Mouse (Mus musculus) cerebellum, postnatal 4 days (tissue): ENCODE measurements at regions not wholly inside any gene's neighbourhood (a gene's known extent, or its start where the extent isn't known, plus 50 kb on each side); places are given as distances from the start of the nearest gene placed in this dataset.

ENCODE experiments used
- DNase-seq, 2 experiments: peaks; one replicate each; pipeline ENCODE4 v3.0.0; 2022; ENCODE audit warnings: low spot score in 2 of 2, mixed read lengths in 1 of 2

DNA sequence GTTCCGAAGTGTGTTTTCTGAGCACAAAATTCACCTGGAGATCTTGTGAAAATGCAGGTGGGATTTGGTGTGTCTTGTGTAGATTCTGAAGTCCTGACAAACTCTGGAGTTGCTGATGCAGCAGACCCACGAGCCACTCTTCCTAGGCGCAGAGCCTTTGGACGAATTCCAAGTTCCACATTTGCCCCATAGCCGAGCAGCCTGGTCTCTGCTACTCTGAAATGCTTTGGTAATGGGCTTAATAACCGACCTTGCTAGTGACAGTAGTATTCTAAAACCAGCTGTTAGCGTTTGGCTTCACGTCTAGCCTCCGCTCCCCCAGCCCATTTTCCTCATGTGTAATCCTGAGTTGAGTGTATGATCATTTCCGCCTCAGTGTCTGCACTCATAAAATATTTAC lies 139.5 kb downstream of the Usp46 start:
- no peak for DNase-seq

- no peak for DNase-seq
These were observed 138.0 kb downstream of the Usp46 start for GRCm38 (mm10) chr5:73930205-73930604.

- DNase-seq = peak in 1 of 2 experiments; percentile 45
These were observed 130.4 kb downstream of the Usp46 start for GRCm38 (mm10) chr5:73937799-73938198.

GRCm38 (mm10) chr5:73938450-73938849 lies 129.8 kb downstream of the Usp46 start:
- no peak for DNase-seq

DNA sequence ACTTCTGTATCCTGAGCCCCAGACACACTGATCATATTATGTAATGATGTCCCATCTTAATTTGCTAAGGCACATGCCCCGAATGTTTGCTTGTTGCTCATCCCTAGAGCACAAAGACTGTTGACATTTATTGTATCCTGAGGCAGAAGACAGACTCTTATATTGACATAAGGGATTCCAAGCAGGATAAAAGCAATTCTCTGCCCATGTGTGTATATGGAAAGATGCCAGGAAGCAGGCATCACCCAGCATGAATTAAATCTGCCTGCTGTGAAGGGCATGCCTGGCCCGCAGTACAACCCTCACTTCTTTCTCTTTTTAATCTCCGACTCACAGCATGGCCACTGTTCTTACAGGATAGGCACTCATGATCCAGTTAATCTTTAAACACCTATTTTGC lies 125.3 kb downstream of the Usp46 start:
- no peak for DNase-seq

- DNase-seq = no peak
These were observed 122.6 kb downstream of the Usp46 start for GRCm38 (mm10) chr5:73945671-73946070.

GRCm38 (mm10) chr5:73946164-73946563 lies 122.1 kb downstream of the Usp46 start:
- no peak for DNase-seq

DNA sequence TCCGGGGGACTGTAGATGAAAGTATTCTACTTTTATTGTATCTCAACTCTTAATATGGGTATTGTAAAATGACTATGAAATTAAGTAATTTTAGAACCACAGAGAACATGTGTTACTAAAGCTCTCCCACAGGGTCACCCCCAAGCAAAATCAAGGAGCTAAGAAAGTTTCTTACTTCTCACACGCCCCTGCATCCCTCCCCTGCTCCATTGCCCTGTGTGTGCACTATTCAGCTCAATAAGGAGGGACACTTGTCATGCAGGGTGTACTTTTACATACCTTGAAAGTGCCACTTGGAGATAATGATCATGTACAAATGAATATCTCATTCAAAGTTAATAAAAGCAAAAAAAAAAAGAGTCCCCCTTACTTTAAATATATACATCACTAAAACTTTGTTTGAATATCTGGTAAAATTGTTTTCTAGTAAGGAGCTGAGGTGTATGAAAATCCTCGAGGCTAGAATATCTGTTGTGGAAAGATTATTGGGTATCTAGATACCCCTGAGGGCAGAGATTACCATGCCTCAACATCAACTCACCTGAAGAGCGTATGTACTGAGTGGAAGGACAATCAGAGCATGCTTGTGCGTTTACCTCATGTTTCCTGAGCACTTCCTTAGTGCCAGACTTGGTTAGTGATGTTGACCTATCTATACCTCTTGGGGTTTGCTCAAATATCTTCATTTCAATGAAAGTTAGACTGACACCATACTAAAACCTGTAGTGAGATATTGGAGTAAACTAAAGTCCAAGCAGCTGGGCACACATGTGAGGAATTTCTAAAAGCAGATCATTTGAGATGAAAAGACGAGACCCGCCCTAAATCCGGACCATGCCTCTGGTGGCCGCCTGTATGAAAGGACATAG lies 120.0 kb downstream of the Usp46 start:
- DNase-seq = no peak
